Mouse (Mus musculus) hematopoietic stem cell, adult 5-6 weeks (primary cell): ENCODE data around the gene Hbq1b. TPM values are rescaled to one million over a fixed set of nuclear protein-coding genes. Genes with fewer than 3 reads are reported as not detected.
"Not testable (repeated sequence)": the region's sequence is repeated elsewhere in the genome, so short reads cannot be mapped to it uniquely, and the experiment has no call there.

Source experiments
- ATAC-seq, 2 experiments: fragments of 125-278 bp in 1 of 2; replicated peaks in 1 of 2; 2 replicates each; pipeline ENCODE4 v1.8.0; 2016 to 2017; ENCODE audit warnings: inconsistent platforms in 2 of 2, mild to moderate bottlenecking in 2 of 2, moderate number of reproducible peaks in 2 of 2, low read depth in 1 of 2, moderate TSS enrichment in 1 of 2; ENCODE audit not compliant: low FRiP score in 2 of 2, poor library complexity in 2 of 2, severe bottlenecking in 2 of 2, insufficient read depth in 1 of 2, low TSS enrichment in 1 of 2
- total RNA-seq: library from RNA; stranded (forward); fragments of 172-1452, 232-1000 nt; gene quantifications from 2 replicates; pipeline ENCODE4 v1.2.3, GENCODE M21; 2017

Hbq1b gene
- total RNA-seq, 1 experiment from 2014 or later, result not detected

GRCm38 (mm10) chr11:32265117-32265738, 21.5 kb upstream of the Hbq1b start:
- ATAC-seq, result peak; percentile 75 to 82

- no peak for ATAC-seq
Measured at GRCm38 (mm10) chr11:32266194-32266593, 20.6 kb upstream of the Hbq1b start.

- ATAC-seq, result no peak
Measured at GRCm38 (mm10) chr11:32266776-32267175, 20.0 kb upstream of the Hbq1b start.

GRCm38 (mm10) chr11:32267188-32267884, 19.4 kb upstream of the Hbq1b start, which contains the start of gene Nprl3:
Gene Nprl3 (minus strand): TSS chr11:32267707.
- peak; percentile 63 to 83 for ATAC-seq

GRCm38 (mm10) chr11:32267964-32268363, 18.8 kb upstream of the Hbq1b start:
- no peak for ATAC-seq

- ATAC-seq, result no peak
Measured at GRCm38 (mm10) chr11:32268952-32269351, 17.8 kb upstream of the Hbq1b start.

- ATAC-seq, result no peak
Measured at GRCm38 (mm10) chr11:32271178-32271577, 15.6 kb upstream of the Hbq1b start.

- no peak for ATAC-seq
Measured at GRCm38 (mm10) chr11:32276347-32276746, 10.4 kb upstream of the Hbq1b start, which contains the start of gene Hba-x. Gene Hba-x (plus strand): TSS chr11:32276400.

- ATAC-seq, result no peak
Measured at GRCm38 (mm10) chr11:32277736-32278457, 8.9 kb upstream of the Hbq1b start.

GRCm38 (mm10) chr11:32278458-32278957, 8.3 kb upstream of the Hbq1b start:
- ATAC-seq, result no peak

- ATAC-seq, result no peak
Measured at GRCm38 (mm10) chr11:32280646-32281045, 6.1 kb upstream of the Hbq1b start.

GRCm38 (mm10) chr11:32281416-32282144, 5.2 kb upstream of the Hbq1b start:
- no peak for ATAC-seq

GRCm38 (mm10) chr11:32283091-32283777, 3.5 kb upstream of the Hbq1b start, which contains the start of gene Hba-a1:
Gene Hba-a1 (plus strand): TSS chr11:32283511.
- peak; percentile 23 to 40; a peak in 2 of 4 replicates for ATAC-seq

GRCm38 (mm10) chr11:32284582-32284981, 2.2 kb upstream of the Hbq1b start:
- not testable (repeated sequence) for ATAC-seq

GRCm38 (mm10) chr11:32285031-32285775, 1.6 kb upstream of the Hbq1b start:
- ATAC-seq, result no peak

GRCm38 (mm10) chr11:32285887-32286286, 878 bp upstream of the Hbq1b start:
- ATAC-seq, result not testable (repeated sequence)
